Mouse (Mus musculus) MN1 (cell line): ENCODE results near the gene Fam155a.
"Not testable (repeated sequence)": the region's sequence is repeated elsewhere in the genome, so short reads cannot be mapped to it uniquely, and the experiment has no call there.

Experiments used
- DNase-seq: peaks from one replicate; pipeline ENCODE4 v3.0.0-alpha.2; 2016; ENCODE audit warnings: low spot score

Gene Fam155a

GRCm38 (mm10) chr8:9770999-9771605, at the start of gene Fam155a:
Gene Fam155a (minus strand): TSS chr8:9771161.
- no peak for DNase-seq

GRCm38 (mm10) chr8:9813273-9813946, 42.4 kb upstream of the Fam155a start:
- DNase-seq = no peak

GRCm38 (mm10) chr8:9810955-9811530, 40.1 kb upstream of the Fam155a start:
- DNase-seq = no peak

GRCm38 (mm10) chr8:9808596-9808995, 37.6 kb upstream of the Fam155a start:
- DNase-seq = no peak

GRCm38 (mm10) chr8:9805676-9806075, 34.7 kb upstream of the Fam155a start:
- DNase-seq = no peak

DNA sequence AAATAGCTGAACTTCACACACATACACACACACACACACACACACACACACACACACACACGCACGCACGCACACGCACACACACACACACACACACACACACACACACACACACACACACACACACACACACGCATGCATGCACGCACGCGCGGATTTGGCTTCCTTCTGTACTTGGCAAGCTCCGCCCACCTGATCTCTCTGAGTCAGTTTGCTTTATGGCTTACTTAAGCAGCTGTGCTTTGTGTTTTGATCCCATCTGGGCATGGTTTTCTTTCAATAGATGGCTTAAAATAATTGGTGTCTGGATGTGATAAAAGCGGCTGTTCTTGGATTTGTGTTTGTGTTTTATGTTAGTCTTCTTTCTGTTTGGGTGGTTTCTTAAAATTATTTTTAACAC, 29.4 kb upstream of the Fam155a start:
- not testable (repeated sequence) for DNase-seq

GRCm38 (mm10) chr8:9799923-9800322, 29.0 kb upstream of the Fam155a start:
- DNase-seq = no peak

DNA sequence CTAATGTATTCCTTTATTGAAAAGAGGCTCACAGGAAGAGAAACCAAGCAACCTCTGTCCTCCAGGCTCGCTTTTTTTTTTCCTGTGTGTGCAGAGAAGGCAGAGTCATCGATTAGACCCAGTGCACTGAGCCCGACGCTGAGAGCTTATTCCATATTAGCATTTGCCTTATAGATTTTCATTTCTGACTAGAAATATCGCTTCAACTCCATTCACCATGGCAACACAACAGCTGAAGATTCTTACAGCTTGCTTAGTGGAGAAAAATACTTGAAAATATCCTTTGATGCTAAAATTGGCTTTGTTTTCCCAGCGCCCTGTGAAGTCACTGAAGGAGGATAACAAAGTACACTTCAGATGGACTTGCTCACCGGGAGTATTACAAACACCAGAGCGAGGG, 26.6 kb upstream of the Fam155a start:
- DNase-seq = no peak

DNA sequence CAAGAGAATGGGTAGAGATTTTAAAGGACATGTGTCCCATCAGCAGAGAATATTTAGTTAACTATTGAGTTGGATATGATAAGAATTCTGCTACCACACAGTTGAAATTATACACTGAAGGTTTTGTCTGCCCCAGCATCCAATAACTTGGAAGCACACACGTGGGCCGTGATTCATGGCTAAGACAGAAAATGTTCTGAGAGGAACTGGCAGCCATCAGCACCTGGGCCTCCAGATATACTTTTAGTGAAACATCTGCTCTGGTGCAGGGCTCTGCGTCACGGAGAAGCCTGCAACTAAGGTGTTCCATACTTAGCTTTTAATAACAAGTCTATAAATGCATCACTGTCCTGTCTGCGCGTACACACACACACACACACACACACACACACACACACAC, 24.8 kb upstream of the Fam155a start:
- no peak for DNase-seq

DNA sequence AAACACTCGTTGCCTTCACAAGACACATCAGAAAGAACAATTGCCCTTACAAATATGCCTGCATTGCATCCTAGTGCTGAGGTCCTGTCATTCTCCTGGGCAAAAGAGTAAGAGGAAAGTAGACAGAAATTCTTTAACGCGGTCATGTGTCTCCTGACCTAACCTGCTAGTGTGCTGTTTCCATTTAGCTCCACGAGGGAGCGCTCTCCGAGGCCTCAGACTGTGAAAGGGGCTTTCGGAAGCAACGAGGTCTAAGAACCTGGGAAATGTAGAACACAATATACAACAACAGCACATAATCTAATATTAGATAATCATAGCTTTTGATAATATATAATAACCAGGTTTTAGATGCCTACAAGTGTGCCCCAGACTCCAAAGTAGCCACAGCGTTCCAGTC, 22.4 kb upstream of the Fam155a start:
- DNase-seq = no peak

DNA sequence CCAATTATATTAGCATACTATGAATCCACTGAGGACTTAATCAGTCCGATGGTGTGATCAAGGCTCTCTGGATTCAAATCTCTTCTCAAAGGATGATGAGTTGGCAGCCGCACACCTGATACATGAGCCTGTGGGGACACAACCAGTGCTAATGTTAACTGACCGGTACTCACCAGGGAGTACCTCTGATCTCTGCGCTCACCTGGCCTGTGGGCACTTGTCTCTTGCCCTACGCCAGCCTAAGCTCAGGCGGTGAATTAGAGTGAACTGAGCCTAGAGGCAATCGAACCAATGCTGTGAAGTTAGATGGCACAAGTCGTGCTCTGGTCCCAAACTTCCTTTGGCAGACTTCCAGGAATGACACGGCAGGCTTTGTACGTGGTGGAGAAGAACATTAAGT, 9.4 kb upstream of the Fam155a start:
- no peak for DNase-seq

- no peak for DNase-seq
Observed at GRCm38 (mm10) chr8:9778148-9778547, 7.2 kb upstream of the Fam155a start.

DNA sequence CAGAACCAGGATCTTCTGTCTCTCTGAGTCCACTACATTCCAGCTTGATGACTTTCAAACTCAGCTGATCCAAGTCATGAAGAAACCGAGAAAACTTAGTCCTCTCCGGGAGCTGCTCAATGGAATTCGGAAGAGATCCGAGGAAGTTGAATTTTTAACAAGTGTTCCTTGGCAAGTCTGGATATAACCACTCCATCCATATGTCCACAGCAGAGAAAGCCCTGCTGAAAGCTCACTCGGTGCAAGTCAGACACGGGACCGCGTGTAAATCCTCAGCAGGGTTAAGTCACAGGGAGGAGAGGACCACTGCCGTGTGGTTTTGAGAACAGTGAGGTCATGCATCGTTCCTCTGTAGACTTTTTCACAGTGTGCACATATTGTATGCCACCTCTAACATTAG, 5.9 kb upstream of the Fam155a start:
- no peak for DNase-seq

DNA sequence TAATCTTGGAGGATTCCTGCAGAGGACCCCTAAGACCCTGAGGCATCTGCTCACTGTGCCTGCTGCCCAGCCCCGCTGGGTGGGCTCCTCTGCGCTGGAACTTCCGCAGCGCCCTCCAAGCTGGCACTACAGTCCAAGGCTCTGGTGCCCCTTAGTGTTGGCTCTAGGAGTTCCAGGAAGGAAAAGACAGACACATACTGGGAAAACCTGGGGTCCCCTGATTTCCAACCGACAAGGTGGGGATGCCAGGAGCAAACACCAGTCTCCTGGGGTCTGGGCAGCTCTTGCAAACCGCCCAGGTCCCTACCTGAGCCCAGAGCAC, 1.5 kb upstream of the Fam155a start:
- no peak for DNase-seq

DNA sequence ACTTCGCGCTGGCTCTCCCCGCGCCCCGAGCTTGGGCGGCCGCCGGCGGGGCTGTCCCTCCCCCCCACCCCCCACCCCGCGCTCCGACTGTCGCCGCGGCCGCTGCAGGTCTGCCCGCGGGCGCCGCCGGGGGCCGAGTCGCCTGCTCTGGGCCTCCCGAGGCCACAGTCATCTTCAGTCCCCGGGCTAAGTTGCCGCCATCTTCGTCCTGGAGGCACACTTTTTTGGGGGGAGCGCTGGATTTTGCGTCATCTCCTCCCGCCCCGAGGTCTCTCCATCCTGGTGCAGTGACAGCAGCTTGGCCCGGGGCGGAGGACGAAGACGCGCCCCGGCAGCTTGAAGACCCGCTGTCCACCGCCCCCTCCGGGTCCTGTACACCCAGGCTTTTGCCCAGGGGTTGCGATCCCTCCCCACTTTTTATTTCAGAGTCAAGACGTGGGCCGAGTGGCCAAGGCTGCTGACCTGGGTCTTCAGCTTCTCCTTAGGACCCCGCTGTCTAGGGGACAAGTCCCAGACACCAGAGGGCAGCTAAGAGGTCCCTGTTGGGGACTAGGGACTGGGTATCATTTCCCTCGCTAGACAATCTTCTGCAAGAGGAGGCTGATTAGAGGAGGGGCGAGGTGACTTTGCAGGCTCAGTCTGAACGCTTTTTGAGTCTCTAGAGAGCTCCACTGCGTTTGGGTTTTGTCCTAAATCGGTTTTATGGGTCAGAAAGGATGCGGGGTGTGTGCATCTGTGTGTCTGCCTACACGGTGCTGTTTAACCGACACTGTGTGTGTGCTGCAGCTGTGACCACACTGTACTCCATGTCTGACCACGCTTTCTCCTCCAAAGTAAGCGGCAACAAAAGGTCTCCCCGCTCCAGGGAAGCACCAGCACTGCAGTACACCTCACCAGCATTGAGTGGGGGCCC, 901 bp upstream of the Fam155a start:
- no peak for DNase-seq

DNA sequence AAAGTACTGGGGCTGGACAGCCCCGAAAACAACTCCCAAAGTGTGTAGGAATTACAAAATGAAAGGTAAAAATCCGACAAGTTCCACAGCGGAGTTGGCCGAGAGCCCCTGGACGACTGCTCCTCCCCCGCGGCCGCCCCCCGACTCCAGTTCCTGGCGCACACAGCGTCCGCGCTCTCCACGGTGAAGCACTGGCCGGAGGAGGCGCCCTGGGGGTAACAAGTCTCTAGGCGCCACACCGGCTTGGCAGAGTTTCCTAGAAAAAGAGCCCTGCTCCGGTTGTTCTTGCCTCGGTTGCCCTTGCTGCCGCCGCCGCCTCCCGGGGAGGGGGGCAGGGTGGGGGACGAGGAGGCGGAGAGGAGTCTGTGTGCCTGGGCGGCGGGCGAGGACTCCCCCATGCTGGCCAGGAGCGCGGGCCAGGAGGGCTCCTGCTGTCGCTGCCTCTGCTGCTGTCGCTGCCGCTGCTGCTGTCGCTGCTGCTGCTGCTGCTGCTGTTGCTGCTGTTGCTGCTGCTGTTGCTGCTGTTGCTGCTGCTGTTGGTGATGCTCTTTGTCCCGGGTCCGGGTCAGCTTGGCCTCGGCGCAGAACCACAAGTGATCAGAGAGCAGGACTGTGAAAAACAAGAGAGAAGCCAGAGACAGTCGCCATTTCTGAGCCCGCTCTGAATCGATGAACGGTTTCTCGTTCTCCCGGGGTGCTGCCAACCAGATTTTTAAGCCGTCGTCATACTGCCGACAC, 531 bp downstream of the Fam155a start:
- DNase-seq = no peak

DNA sequence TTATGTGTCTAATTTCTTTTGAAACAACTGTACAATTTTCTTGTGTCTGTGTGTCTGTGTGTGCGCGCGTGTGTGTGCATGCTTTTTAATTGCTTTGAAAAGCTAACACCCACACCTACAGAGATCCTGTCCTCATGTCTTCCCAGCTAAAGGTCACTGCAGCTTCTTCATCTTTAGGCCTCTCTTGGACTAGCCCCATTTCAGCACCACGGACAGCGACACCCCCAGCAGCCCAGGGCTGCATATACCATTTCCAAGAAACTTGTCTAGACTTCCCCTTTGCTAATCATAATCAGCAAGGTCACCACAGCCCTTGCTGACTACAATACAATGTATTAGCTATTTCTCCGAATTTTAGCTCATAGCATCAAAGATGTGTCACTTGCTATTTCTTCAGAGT, 1.9 kb downstream of the Fam155a start:
- no peak for DNase-seq

DNA sequence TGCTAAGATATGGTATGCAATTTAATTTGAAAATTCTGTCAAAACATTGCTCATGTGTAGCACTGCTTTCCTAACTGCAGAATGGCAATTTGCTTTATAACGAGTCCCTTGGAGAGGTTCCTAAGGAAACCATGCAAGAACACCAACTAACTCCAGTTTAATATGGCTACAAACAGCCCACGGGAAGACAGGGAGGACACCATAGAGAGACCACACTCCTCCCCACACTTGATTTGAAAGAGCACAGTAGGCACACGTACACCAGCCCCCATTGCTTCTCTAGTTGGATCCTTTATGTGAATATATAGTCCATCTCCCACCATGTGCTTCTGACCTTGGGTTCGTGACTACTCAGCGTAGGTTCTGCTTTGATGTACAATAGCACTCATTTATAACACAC, 35.8 kb downstream of the Fam155a start:
- DNase-seq = no peak

GRCm38 (mm10) chr8:9709791-9710190, 61.2 kb downstream of the Fam155a start:
- no peak for DNase-seq

DNA sequence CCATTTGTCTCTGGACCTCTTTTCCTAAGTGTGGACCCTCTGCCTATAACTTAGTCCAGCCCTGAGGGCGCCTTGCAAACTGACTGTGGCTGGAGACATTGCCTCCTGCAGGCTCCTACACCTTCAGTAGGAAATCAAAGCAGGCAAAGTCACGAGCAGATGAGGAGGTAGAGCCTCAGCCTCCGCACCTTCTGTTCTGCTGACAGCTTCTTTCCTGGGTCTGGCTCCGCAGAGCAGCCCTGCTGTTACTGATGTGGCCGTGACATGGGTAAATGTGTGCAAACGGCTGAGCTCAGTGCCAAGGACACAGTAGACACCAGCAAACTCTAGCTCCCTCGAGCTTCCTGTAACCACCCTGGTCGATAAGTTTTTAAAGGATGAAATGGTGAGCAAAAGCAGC, 63.5 kb downstream of the Fam155a start:
- no peak for DNase-seq

DNA sequence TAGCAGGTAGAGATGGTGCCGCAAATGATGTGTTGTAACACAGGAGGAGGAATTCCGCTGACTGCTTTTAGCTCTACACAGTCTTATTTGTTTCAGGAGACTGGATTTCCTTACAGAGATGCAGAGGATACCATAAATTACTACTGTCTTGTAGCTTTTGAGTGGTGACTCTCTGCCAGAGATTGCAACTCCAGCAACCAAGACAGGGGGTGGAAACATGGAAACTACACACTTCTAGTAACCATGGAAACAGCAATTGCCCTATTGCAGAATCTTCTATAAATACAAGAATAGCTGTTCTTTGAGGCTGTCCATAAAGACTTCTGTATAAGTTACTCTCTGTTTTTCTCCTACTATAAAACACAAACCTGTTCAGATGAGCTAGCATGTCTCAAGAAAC, 76.2 kb downstream of the Fam155a start:
- DNase-seq = no peak

DNA sequence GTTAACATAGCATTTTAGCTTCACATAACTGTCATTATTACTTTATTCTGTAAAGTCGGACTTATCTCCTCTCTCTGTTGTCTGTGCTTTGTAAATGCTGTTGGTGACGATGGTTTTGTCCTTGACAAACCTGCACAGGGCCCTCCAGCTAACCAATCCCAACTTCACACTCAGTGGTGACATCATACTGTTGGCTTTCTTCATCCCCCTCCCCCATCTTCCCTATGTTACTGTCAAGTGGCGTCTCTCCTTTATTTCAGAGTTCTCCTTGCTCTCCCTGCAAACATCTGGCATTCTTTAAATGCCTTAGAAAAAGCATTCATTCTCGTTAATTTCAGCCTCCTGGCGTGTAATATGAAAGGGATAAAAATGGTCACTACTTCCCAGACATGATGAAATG, 78.6 kb downstream of the Fam155a start:
- DNase-seq = no peak
